Mouse (Mus musculus) liver, embryonic 14.5 days (tissue): Measurements from ENCODE around the gene Reep3. TPM values are rescaled to one million over a fixed set of nuclear protein-coding genes. Genes with fewer than 3 reads are reported as not detected.

Source experiments
- ATAC-seq: fragments of 200-750 bp; cut with Nextera tagmentation; 2 replicates; pipeline ENCODE4 v1.8.0; 2017; ENCODE audit warnings: moderate number of reproducible peaks, mild to moderate bottlenecking, moderate library complexity; ENCODE audit not compliant: insufficient read depth
- DNase-seq, 3 experiments: peaks; one replicate each; pipeline ENCODE4 v3.0.0-alpha.2; 2012 to 2013; ENCODE audit warnings: low read depth in 3 of 3, low spot score in 3 of 3
- H3K27ac ChIP-seq: fragments of 300-500 bp; sonication (generic); 2 replicates; pipeline ENCODE4 v1.5.1; 2014; ENCODE audit warnings: moderate library complexity, mild to moderate bottlenecking, control low read depth, inconsistent platforms
- H3K27me3 ChIP-seq: fragments of 300-500 bp; sonication (generic); 2 replicates; pipeline ENCODE4 v1.6.1; 2014; ENCODE audit warnings: mild to moderate bottlenecking, low read length, moderate library complexity; ENCODE audit not compliant: control insufficient read depth, insufficient read depth
- H3K36me3 ChIP-seq: fragments of 300-500 bp; sonication (generic); replicated peaks from 2 replicates; pipeline ENCODE4 v1.6.1; 2014; ENCODE audit warnings: low read depth; ENCODE audit not compliant: control insufficient read depth, insufficient read depth
- H3K4me1 ChIP-seq, 2 experiments: fragments of 200-500 bp in 1 of 2; fragments of 300-500 bp in 1 of 2; sonication (generic) in 1 of 2; replicated peaks; 2 replicates each; pipeline ENCODE4 v1.6.1; 2012 to 2014; ENCODE audit warnings: antibody characterized with exemption in 1 of 2, inconsistent platforms in 1 of 2, low read length in 1 of 2; ENCODE audit not compliant: control insufficient read depth in 2 of 2, insufficient read depth in 2 of 2
- H3K4me2 ChIP-seq: fragments of 300-500 bp; sonication (generic); 2 replicates; pipeline ENCODE4 v1.6.1; 2014; ENCODE audit warnings: low read depth, mild to moderate bottlenecking, control low read depth, moderate library complexity
- H3K4me3 ChIP-seq, 2 experiments: fragments of 200-500 bp in 1 of 2; fragments of 300-500 bp in 1 of 2; sonication (generic) in 1 of 2; 2 replicates each; pipeline ENCODE4 v1.5.1; 2012 to 2014; ENCODE audit warnings: low read depth in 2 of 2, low read length in 2 of 2, mild to moderate bottlenecking in 2 of 2, control low read depth in 1 of 2, inconsistent platforms in 1 of 2, moderate library complexity in 1 of 2; ENCODE audit not compliant: insufficient read depth in 1 of 2
- H3K9ac ChIP-seq: fragments of 300-500 bp; sonication (generic); replicated peaks from 2 replicates; pipeline ENCODE4 v1.6.1; 2014; ENCODE audit warnings: mild to moderate bottlenecking, control low read depth, moderate library complexity
- H3K9me3 ChIP-seq: fragments of 300-500 bp; sonication (generic); 2 replicates; pipeline ENCODE4 v1.6.1; 2016; ENCODE audit warnings: low read length, mixed read lengths; ENCODE audit not compliant: control insufficient read depth
- CTCF ChIP-seq: IDR thresholded peaks from 2 replicates; pipeline ENCODE4 v1.5.1; 2016; ENCODE audit warnings: antibody characterized with exemption, low read depth, control low read depth
- EP300 ChIP-seq: IDR thresholded peaks from 2 replicates; pipeline ENCODE4 v1.6.1; 2016; ENCODE audit warnings: antibody characterized with exemption, low read depth
- whole genome bisulfite sequencing: fragments of 180-500 bp; shearing (Covaris S2); extraction: QIAGEN DNeasy Blood & Tissue Kit; methylation state at CpG from one replicate; pipeline ENCODE4 v1.1.7; 2014; ENCODE audit not compliant: insufficient replicate concordance; 5-methylcytosine and 5-hydroxymethylcytosine counted together
- polyA plus RNA-seq, 2 experiments: library from polyadenylated mRNA; depleted of rRNA in 1 of 2; stranded (reverse) in 1 of 2; unstranded in 1 of 2; fragments of >200 nt; fragmentation: Nextera tagmentation in 1 of 2; extraction: Ambion mirVana in 1 of 2; gene quantifications; 2 replicates each; pipeline versions ENCODE4 v1.2.1 to v1.2.3; 2012 to 2014

The Reep3 gene
- polyA plus RNA-seq, 2 experiments = 3.9 to 5.1 TPM

- DNase-seq (no peak), ATAC-seq (no peak)
- H3K9me3 ChIP-seq = no peaks in the 10 kb centered on the region
- no peak overlapping the region for H3K27ac ChIP-seq
- H3K4me3 ChIP-seq = no peak overlapping the region
- H3K36me3 ChIP-seq = no peaks in the 10 kb centered on the region
- H3K27me3 ChIP-seq = no peaks in the 10 kb centered on the region
- H3K4me2 ChIP-seq = no peak overlapping the region
- WGBS = 55% methylated on average over 7 of the region's 7 CpGs
- H3K4me1 ChIP-seq = peaks cover 6 to 10% of the 10 kb centered on the region in 2 experiments
- no peak for TF ChIP-seq EP300
- TF ChIP-seq CTCF = no peak
- no peak overlapping the region for H3K9ac ChIP-seq
Measured at GRCm38 (mm10) chr10:67094922-67095321, 1.8 kb downstream of the Reep3 start.

- no peak for TF ChIP-seq EP300
- no peak for TF ChIP-seq CTCF
- no peak for DNase-seq
- Histone ChIP-seq H3K36me3 (no peaks in the 10 kb centered on the region), H3K9me3 (no peaks in the 10 kb centered on the region), H3K4me1 (no peaks in the 10 kb centered on the region), H3K27me3 (no peaks in the 10 kb centered on the region), H3K9ac (no peak overlapping the region), H3K4me2 (no peak overlapping the region), H3K27ac (no peak overlapping the region), H3K4me3 (no peak overlapping the region)
- ATAC-seq = no peak
- WGBS = 66% methylated on average over 4 of the region's 4 CpGs
Measured at GRCm38 (mm10) chr10:67090611-67091010, 6.1 kb downstream of the Reep3 start.

- TF ChIP-seq EP300 (no peak), CTCF (no peak)
- ATAC-seq = no peak
- 72% methylated on average over 5 of the region's 5 CpGs for WGBS
- Histone ChIP-seq H3K27ac (no peak overlapping the region), H3K4me3 (no peak overlapping the region), H3K4me2 (no peak overlapping the region), H3K9ac (no peak overlapping the region), H3K36me3 (no peaks in the 10 kb centered on the region), H3K9me3 (no peaks in the 10 kb centered on the region), H3K27me3 (no peaks in the 10 kb centered on the region), H3K4me1 (no peaks in the 10 kb centered on the region)
- DNase-seq = no peak
Measured at GRCm38 (mm10) chr10:67087447-67088226, 9.1 kb downstream of the Reep3 start.

- H3K27ac ChIP-seq = no peak overlapping the region
- H3K36me3 ChIP-seq = no peaks in the 10 kb centered on the region
- no peak overlapping the region for H3K9ac ChIP-seq
- ATAC-seq = no peak
- H3K4me1 ChIP-seq = no peaks in the 10 kb centered on the region
- 77% methylated on average over 7 of the region's 7 CpGs for WGBS
- TF ChIP-seq EP300 (no peak), CTCF (no peak)
- H3K27me3 ChIP-seq = no peaks in the 10 kb centered on the region
- no peak overlapping the region for H3K4me2 ChIP-seq
- H3K9me3 ChIP-seq = no peaks in the 10 kb centered on the region
- DNase-seq = no peak
- H3K4me3 ChIP-seq = no peak overlapping the region
Measured at GRCm38 (mm10) chr10:67085916-67086315, 10.8 kb downstream of the Reep3 start.

GRCm38 (mm10) chr10:67085124-67085523 is 11.6 kb downstream of the Reep3 start:
- H3K4me1 ChIP-seq = 0 out of 4 replicates have a peak, but pooled peaks cover 0 to 1% of the 10 kb centered on the region in 2 experiments
- H3K4me3 ChIP-seq = no peak overlapping the region
- H3K9me3 ChIP-seq = no peaks in the 10 kb centered on the region
- WGBS = 74% methylated on average over 10 of the region's 10 CpGs
- H3K27me3 ChIP-seq = no peaks in the 10 kb centered on the region
- no peak overlapping the region for H3K9ac ChIP-seq
- H3K36me3 ChIP-seq = no peaks in the 10 kb centered on the region
- no peak for DNase-seq
- H3K4me2 ChIP-seq = no peak overlapping the region
- no peak for TF ChIP-seq EP300
- no peak for TF ChIP-seq CTCF
- H3K27ac ChIP-seq = no peak overlapping the region
- ATAC-seq = no peak
